Mouse (Mus musculus): ENCODE measurements around the gene Bspry. TPM values are rescaled to one million over a fixed set of nuclear protein-coding genes. Genes with fewer than 3 reads are reported as not detected.
A peak's percentile ranks its signal among the peaks of the same experiment; 100 is the strongest.

Bspry gene
- total RNA-seq, 2 experiments from 2014 or later, result 0.38 to 0.40 TPM

- Histone ChIP-seq H3K4me3 (no peak overlapping the region), H3K27ac (no peak overlapping the region)
- intact Hi-C loops (cut with DNase I), result loop anchor here (1.0 to 5.0 kb wide), 2 partner anchors 22 to 96 kb away; partner anchors contain the start of genes 4933430I17Rik, Cdc26, Pole3 and Prpf4
- no peak for TF ChIP-seq CTCF (IDR thresholded peaks at IDR 0.05)
- no peak for DNase-seq (ENCODE audit: extremely low spot score in 1 of 2, low spot score in 2 of 2)
Measured at GRCm38 (mm10) chr4:62502969-62503368, 23.1 kb downstream of the Bspry start.

- peak within 1 kb of the TSS; percentile 82 for H3K4me3 ChIP-seq
- peak within 1 kb of the TSS; percentile 95 for H3K27ac ChIP-seq
- no peak for DNase-seq (ENCODE audit: extremely low spot score in 1 of 2, low spot score in 2 of 2)
- no peak for TF ChIP-seq CTCF (IDR thresholded peaks at IDR 0.05)
- intact Hi-C loops (cut with DNase I), result loop anchor here (5.0 kb wide), 1 partner anchor 96 kb away; the partner anchor contains the start of genes Cdc26 and Prpf4
Measured at GRCm38 (mm10) chr4:62503374-62503970, 23.6 kb downstream of the Bspry start, which contains the start of gene Hdhd3. TSS of gene Hdhd3 (minus strand) at chr4:62503467.

GRCm38 (mm10) chr4:62505991-62506390, 26.1 kb downstream of the Bspry start:
- no peak for TF ChIP-seq CTCF (IDR thresholded peaks at IDR 0.05)
- Histone ChIP-seq H3K4me3 (no peak overlapping the region), H3K27ac (no peak overlapping the region)
- DNase-seq (ENCODE audit: extremely low spot score in 1 of 2, low spot score in 2 of 2), result no peak
- intact Hi-C loops (cut with DNase I), result no loop called here

DNA sequence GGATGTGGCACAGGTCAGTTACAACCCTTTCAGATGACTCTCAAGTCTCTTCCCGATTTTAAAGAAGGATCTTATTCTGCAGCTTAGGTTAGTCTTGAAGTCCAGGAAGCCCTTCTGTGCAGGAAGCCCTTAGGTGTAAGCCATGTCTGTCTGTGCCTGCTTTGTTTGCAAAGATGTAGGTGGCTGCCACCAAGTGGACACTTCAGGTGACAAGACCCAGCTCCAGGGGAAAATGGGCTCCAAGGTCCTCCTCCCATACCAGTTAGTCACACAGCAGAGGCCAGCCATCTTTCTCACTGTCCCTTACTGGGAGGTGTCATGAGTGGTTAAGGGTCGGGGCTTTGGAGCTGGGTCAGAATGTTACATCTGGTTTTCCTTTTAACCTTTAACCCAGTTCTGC, 26.9 kb downstream of the Bspry start:
- no peak overlapping the region for H3K4me3 ChIP-seq
- intact Hi-C loops (cut with DNase I), result no loop called here
- peak; percentile 34 for TF ChIP-seq CTCF (IDR thresholded peaks at IDR 0.05)
- DNase-seq (ENCODE audit: extremely low spot score in 1 of 2, low spot score in 2 of 2), result no peak
- no peak overlapping the region for H3K27ac ChIP-seq

- intact Hi-C loops (cut with DNase I), result no loop called here
Measured at GRCm38 (mm10) chr4:62508839-62509238, 29.0 kb downstream of the Bspry start.

DNA sequence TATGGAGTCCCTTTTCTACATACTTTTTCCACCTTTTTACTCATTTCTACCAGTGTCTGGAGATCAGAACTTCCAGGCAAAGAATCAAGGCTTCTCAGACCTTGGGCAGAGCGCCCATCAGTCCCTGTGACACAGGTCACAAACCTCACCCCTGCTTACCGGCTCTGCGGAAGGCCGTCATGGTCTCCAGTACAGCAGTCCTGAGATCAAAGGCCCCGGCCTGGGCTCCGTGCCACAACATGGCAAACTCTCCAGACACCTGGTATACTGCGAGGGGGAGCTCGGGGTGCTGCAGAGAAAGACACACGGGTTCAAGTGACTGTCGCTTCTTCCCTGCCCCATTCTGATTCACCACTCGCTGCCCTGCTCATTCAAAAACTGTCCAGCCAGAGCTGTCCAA, 30.1 kb downstream of the Bspry start:
- intact Hi-C loops (cut with DNase I), result no loop called here
- no peak for TF ChIP-seq CTCF (IDR thresholded peaks at IDR 0.05)
- DNase-seq (ENCODE audit: extremely low spot score in 1 of 2, low spot score in 2 of 2), result no peak
- no peak overlapping the region for H3K4me3 ChIP-seq
- no peak overlapping the region for H3K27ac ChIP-seq

More at GRCm38 (mm10) chr4:62508839-62509238, 29.0 kb downstream of the Bspry start:
- Histone ChIP-seq H3K4me3 (no peak overlapping the region), H3K27ac (no peak overlapping the region)
- no peak for TF ChIP-seq CTCF (IDR thresholded peaks at IDR 0.05)
- DNase-seq (ENCODE audit: extremely low spot score in 1 of 2, low spot score in 2 of 2), result no peak

GRCm38 (mm10) chr4:62513998-62514506, 34.2 kb downstream of the Bspry start:
- no peak for TF ChIP-seq CTCF (IDR thresholded peaks at IDR 0.05)
- intact Hi-C loops (cut with DNase I), result no loop called here
- H3K4me3 ChIP-seq, result no peak overlapping the region
- DNase-seq (ENCODE audit: extremely low spot score in 1 of 2, low spot score in 2 of 2), result no peak
- H3K27ac ChIP-seq, result no peak overlapping the region

DNA sequence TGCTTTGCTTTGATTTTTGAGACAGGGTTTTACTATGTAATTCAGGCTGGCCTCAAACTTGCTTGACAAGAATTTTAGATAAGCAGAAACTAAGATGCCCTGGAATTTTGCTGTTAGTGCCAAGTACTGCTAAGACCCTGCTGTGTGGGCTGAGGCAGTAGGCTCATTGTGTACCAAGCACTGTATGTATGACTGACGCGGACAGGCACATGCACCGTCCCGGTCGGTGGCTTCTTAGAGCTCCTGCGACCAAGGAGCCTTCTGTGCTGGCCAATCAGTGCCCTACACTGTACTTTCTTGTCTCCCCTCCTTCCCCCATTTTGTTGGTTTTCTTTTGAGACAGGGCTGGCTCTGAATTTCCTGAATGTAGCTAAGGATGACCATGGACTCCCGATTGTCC, 35.1 kb downstream of the Bspry start:
- intact Hi-C loops (cut with DNase I), result loop anchor here (5.0 kb wide), 2 partner anchors 58 to 108 kb away; partner anchors contain the start of genes Cdc26 and Prpf4
- no peak overlapping the region for H3K4me3 ChIP-seq
- no peak for TF ChIP-seq CTCF (IDR thresholded peaks at IDR 0.05)
- H3K27ac ChIP-seq, result no peak overlapping the region
- no peak for DNase-seq (ENCODE audit: extremely low spot score in 1 of 2, low spot score in 2 of 2)

DNA sequence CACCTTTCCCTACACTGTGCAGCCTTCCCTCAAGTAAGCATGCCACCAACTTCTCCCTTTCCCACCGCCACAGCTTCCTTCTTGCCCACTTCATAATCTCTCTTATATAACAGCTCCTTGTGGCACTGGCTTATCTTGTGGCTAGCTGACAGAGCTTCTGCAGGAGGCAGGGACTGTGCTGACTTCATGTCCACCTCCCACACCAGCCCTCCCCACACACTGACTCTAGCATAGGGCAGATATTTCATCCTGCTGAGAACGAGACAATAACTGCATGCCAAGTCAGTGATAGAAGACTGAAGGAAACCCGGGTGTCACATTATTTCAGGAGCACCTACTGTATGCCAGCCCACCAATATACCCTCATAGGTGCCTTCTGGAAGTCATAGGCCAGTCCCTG, 35.6 kb downstream of the Bspry start:
- no peak for TF ChIP-seq CTCF (IDR thresholded peaks at IDR 0.05)
- Histone ChIP-seq H3K27ac (no peak overlapping the region), H3K4me3 (no peak overlapping the region)
- intact Hi-C loops (cut with DNase I), result loop anchor here (5.0 kb wide), 2 partner anchors 58 to 108 kb away; partner anchors contain the start of genes Cdc26 and Prpf4
- DNase-seq (ENCODE audit: extremely low spot score in 1 of 2, low spot score in 2 of 2), result no peak

GRCm38 (mm10) chr4:62516079-62516478, 36.2 kb downstream of the Bspry start:
- no peak for DNase-seq (ENCODE audit: extremely low spot score in 1 of 2, low spot score in 2 of 2)
- H3K27ac ChIP-seq, result no peak overlapping the region; the same call in 1 of the 2 replicates

DNA sequence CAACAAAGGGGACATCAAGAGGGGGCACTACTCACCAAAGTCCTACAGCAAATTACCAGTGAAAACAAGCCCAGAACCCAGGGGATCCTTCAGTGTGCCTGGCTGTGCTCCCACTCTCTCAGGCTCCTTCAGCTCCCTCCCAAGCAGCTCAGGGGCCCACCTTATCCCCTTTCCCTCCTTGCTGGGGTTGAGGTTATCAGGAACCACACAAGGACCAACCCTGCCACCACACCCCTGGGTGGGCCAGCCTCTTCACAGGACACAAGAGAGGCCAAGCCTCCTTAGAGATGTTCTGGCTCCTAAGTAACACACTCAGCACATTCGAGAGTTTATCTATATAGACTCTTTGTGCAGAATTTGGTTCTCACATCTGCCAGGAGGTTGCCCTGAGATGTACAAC, 36.7 kb downstream of the Bspry start:
- Histone ChIP-seq H3K27ac (no peak overlapping the region; the same call in 1 of the 2 replicates), H3K4me3 (no peak overlapping the region)
- no peak for TF ChIP-seq CTCF (IDR thresholded peaks at IDR 0.05)
- intact Hi-C loops (cut with DNase I), result loop anchor here (5.0 kb wide), 2 partner anchors 59 to 109 kb away; partner anchors contain the start of genes Cdc26 and Prpf4
- no peak for DNase-seq (ENCODE audit: extremely low spot score in 1 of 2, low spot score in 2 of 2)

More at GRCm38 (mm10) chr4:62516079-62516478, 36.2 kb downstream of the Bspry start:
- H3K4me3 ChIP-seq, result no peak overlapping the region
- TF ChIP-seq CTCF (IDR thresholded peaks at IDR 0.05), result no peak; the same call in 1 of the 2 replicates
- intact Hi-C loops (cut with DNase I), result loop anchor here (5.0 kb wide), 2 partner anchors 59 to 109 kb away; partner anchors contain the start of genes Cdc26 and Prpf4

DNA sequence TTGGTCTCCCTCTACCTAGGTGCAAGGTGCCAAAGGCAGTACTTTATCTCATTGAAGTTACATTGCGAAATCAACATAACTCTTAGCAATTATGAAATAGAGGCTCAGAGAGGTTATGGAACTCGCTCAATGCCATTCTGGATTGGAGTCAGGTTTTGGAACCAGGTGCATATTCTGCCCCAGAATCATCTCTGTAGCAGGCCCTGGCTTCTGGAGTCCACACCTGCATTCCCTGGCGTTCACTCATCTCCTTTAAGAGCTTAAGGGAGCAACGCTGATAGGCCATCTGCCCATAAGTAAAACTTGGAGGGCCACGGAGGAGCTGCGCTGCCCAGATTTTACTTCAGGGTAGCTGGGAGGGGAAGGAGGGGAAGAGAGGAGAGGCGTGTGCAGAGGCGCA, 37.2 kb downstream of the Bspry start:
- no peak overlapping the region for H3K4me3 ChIP-seq
- no peak for TF ChIP-seq CTCF (IDR thresholded peaks at IDR 0.05)
- intact Hi-C loops (cut with DNase I), result loop anchor here (5.0 kb wide), 2 partner anchors 60 to 110 kb away; partner anchors contain the start of genes Cdc26 and Prpf4
- DNase-seq (ENCODE audit: extremely low spot score in 1 of 2, low spot score in 2 of 2), result no peak
- H3K27ac ChIP-seq, result no peak overlapping the region

All from left cerebral cortex, adult 2 months (tissue).